Comparison of ENCODE assay signal across 8 mouse cellular contexts in genomic region chr13:91370441-91370840, GRCm38 (mm10).
A peak's percentile ranks its signal among the peaks of the same experiment; 100 is the strongest.
DNase-seq lines count a peak whose midpoint lies in the region; ATAC-seq and TF ChIP-seq lines count a peak whose summit lies in the region.

No protein-coding gene starts in this region.

- H3K4me1 ChIP-seq in G1E (ENCODE audit: insufficient read depth, low read depth, low read length), result peaks cover 38% of the 10 kb centered on the region
- H3K4me1 ChIP-seq in embryonic facial prominence, embryonic 11.5 days (ENCODE audit: control insufficient read depth, insufficient read depth, low read length), result peaks cover 10% of the 10 kb centered on the region
- peaks cover 73% of the 10 kb centered on the region for H3K4me1 ChIP-seq in limb, embryonic 12.5 days (replicated peaks)
- H3K4me1 ChIP-seq in midbrain, embryonic 14.5 days (ENCODE audit: control insufficient read depth, insufficient read depth, low read length), result peaks cover 55% of the 10 kb centered on the region

- H3K27me3 ChIP-seq in G1E (ENCODE audit: insufficient read depth, low read length), result no peaks in the 10 kb centered on the region
- no peaks in the 10 kb centered on the region for H3K27me3 ChIP-seq in embryonic facial prominence, embryonic 11.5 days (ENCODE audit: control insufficient read depth, insufficient read depth, low read length)
- H3K27me3 ChIP-seq in limb, embryonic 12.5 days, result no peaks in the 10 kb centered on the region
- H3K27me3 ChIP-seq in midbrain, embryonic 14.5 days (ENCODE audit: control insufficient read depth, insufficient read depth, low read length), result no peaks in the 10 kb centered on the region

- H3K36me3 ChIP-seq in G1E (replicated peaks), result no peaks in the 10 kb centered on the region
- no peaks in the 10 kb centered on the region for H3K36me3 ChIP-seq in embryonic facial prominence, embryonic 11.5 days (replicated peaks; ENCODE audit: control insufficient read depth, insufficient read depth, low read depth, low read length)
- H3K36me3 ChIP-seq in limb, embryonic 12.5 days, result no peaks in the 10 kb centered on the region
- no peaks in the 10 kb centered on the region for H3K36me3 ChIP-seq in midbrain, embryonic 14.5 days (ENCODE audit: control insufficient read depth, insufficient read depth, low read length)

- no peaks in the 10 kb centered on the region for H3K9me3 ChIP-seq in G1E (replicated peaks)
- H3K9me3 ChIP-seq in embryonic facial prominence, embryonic 11.5 days (replicated peaks; ENCODE audit: control insufficient read depth, low read length), result no peaks in the 10 kb centered on the region
- H3K9me3 ChIP-seq in limb, embryonic 12.5 days, result no peaks in the 10 kb centered on the region
- no peaks in the 10 kb centered on the region for H3K9me3 ChIP-seq in midbrain, embryonic 14.5 days (ENCODE audit: control insufficient read depth, low read length)

- WGBS in embryonic facial prominence, embryonic 11.5 days, result 2% methylated on average over 11 of the region's 11 CpGs
- WGBS in limb, embryonic 12.5 days, result 1% methylated on average over 11 of the region's 11 CpGs
- 2% methylated on average over 11 of the region's 11 CpGs for WGBS in midbrain, embryonic 14.5 days

- peak overlapping the region; percentile 73 for H3K9ac ChIP-seq in embryonic facial prominence, embryonic 11.5 days (replicated peaks; ENCODE audit: low read length)
- H3K9ac ChIP-seq in limb, embryonic 12.5 days (replicated peaks), result peak overlapping the region; percentile 64
- no peak overlapping the region; the same call in 1 of the 2 replicates for H3K9ac ChIP-seq in midbrain, embryonic 14.5 days (replicated peaks; ENCODE audit: low read length)

- no peak for DNase-seq in frontal cortex, postnatal 36 days (ENCODE audit: low spot score in 2 of 2)
- peak; percentile 22 for DNase-seq in G1E (ENCODE audit: low spot score)
- peak; percentile 64 for DNase-seq in embryonic facial prominence, embryonic 11.5 days (ENCODE audit: low spot score)
- DNase-seq in midbrain, embryonic 14.5 days, result no peak
- DNase-seq in testis, postnatal 10 days (ENCODE audit: low spot score), result peak; percentile 63

- ATAC-seq in frontal cortex, adult (ENCODE audit: low TSS enrichment), result peak; percentile 11; the same call in 1 of the 2 replicates
- ATAC-seq in G1E (ENCODE audit: extremely low read depth, insufficient number of reproducible peaks, low FRiP score, poor library complexity, severe bottlenecking), result peak; percentile 22; the same call in 1 of the 2 replicates
- peak; percentile 9 for ATAC-seq in embryonic facial prominence, embryonic 11.5 days (replicated peaks; ENCODE audit: insufficient number of reproducible peaks, low FRiP score, low TSS enrichment, low read depth)
- ATAC-seq in hematopoietic stem cell, adult 5-6 weeks (replicated peaks in 1 of 2; ENCODE audit: insufficient read depth in 1 of 2, low FRiP score in 2 of 2, low TSS enrichment in 1 of 2, low read depth in 1 of 2, poor library complexity in 2 of 2, severe bottlenecking in 2 of 2), result peak; percentile 60 to 66
- no peak for ATAC-seq in limb, embryonic 12.5 days (ENCODE audit: insufficient number of reproducible peaks, insufficient read depth, low FRiP score, low TSS enrichment, low read depth)
- peak; percentile 36 for ATAC-seq in midbrain, embryonic 14.5 days (ENCODE audit: low FRiP score, low TSS enrichment)

- peak overlapping the region; percentile 71 for H3K4me2 ChIP-seq in embryonic facial prominence, embryonic 11.5 days (ENCODE audit: low read depth, low read length)
- H3K4me2 ChIP-seq in limb, embryonic 12.5 days, result peak overlapping the region; percentile 60
- peak overlapping the region; percentile 62 for H3K4me2 ChIP-seq in midbrain, embryonic 14.5 days (ENCODE audit: low read length)

- peak overlapping the region; percentile 99 for H3K27ac ChIP-seq in embryonic facial prominence, embryonic 11.5 days (replicated peaks; ENCODE audit: low read depth, low read length)
- H3K27ac ChIP-seq in limb, embryonic 12.5 days, result peak overlapping the region; percentile 99
- H3K27ac ChIP-seq in midbrain, embryonic 14.5 days (replicated peaks; ENCODE audit: low read depth, low read length), result peak overlapping the region; percentile 85

- peak overlapping the region; percentile 71 for H3K4me3 ChIP-seq in G1E (ENCODE audit: low read depth, low read length)
- H3K4me3 ChIP-seq in embryonic facial prominence, embryonic 11.5 days (ENCODE audit: low read depth, low read length), result peak overlapping the region; percentile 37
- peak overlapping the region; percentile 36 for H3K4me3 ChIP-seq in limb, embryonic 12.5 days (replicated peaks)
- peak overlapping the region; percentile 33 for H3K4me3 ChIP-seq in midbrain, embryonic 14.5 days (replicated peaks; ENCODE audit: low read depth, low read length)

- TF ChIP-seq CTCF in G1E (IDR thresholded peaks at IDR 0.05; ENCODE audit: low read depth, low read length), result no peak

Comparison
In these comparisons a context has a peak if more than half of its experiments do, and no peak if none do; other contexts are left out.
1. DNase-seq: peak in G1E (single experiment), embryonic facial prominence, embryonic 11.5 days (single experiment) and testis, postnatal 10 days (single experiment); none in frontal cortex, postnatal 36 days (0 of 2) and midbrain, embryonic 14.5 days (single experiment).
2. Peak in every context shown above with its lines, with median percentiles within 50 percentile points of each other: H3K4me3 ChIP-seq, H3K27ac ChIP-seq and H3K4me2 ChIP-seq.